Mouse (Mus musculus) lung, postnatal 0 days (tissue): ENCODE measurements at regions not wholly inside any gene's neighbourhood (a gene's known extent, or its start where the extent isn't known, plus 50 kb on each side); places are given as distances from the start of the nearest gene placed in this dataset.

Source experiments
- CTCF ChIP-seq: IDR thresholded peaks from 2 replicates; pipeline ENCODE4 v1.5.1; 2016; ENCODE audit warnings: antibody characterized with exemption, mild to moderate bottlenecking
- EP300 ChIP-seq: IDR thresholded peaks from 2 replicates; pipeline ENCODE4 v1.6.1; 2016; ENCODE audit warnings: antibody characterized with exemption, mild to moderate bottlenecking, control low read depth

GRCm38 (mm10) chr10:91535392-91535791 is 354.3 kb upstream of the Tmpo start:
- TF ChIP-seq EP300, result no peak
- TF ChIP-seq CTCF, result no peak
